Mouse (Mus musculus) cerebellum, adult 9-11 months (tissue): ENCODE measurements around the gene Dbx2.

ENCODE experiments used
- DNase-seq: peaks from one replicate; pipeline ENCODE4 v3.0.0; 2022

Dbx2 gene

GRCm38 (mm10) chr15:95612600-95612999 is 43.2 kb downstream of the Dbx2 start:
- DNase-seq, result no peak

GRCm38 (mm10) chr15:95601179-95601578 is 54.6 kb downstream of the Dbx2 start:
- DNase-seq, result no peak

- DNase-seq, result no peak
Observed at GRCm38 (mm10) chr15:95598630-95599029, 57.1 kb downstream of the Dbx2 start.

DNA sequence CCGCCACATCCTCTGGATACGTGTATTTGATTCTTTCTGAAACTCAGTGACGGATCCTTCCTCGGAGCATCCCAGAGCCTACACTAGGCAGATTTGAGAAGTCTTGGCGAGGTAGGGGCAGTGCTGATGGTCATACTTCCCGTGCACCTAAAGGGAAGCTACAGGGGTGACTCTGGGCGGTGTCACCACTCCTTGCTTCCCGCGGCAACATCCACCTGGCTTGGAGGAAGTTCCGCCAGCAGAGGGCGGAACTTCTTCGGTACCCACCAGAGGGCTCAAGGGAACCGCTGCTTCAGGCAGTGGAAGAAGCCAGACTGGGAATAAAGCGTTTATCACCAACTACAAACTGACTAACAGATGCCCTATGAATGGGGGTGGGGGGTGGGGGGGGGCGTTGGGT is 68.9 kb downstream of the Dbx2 start:
- DNase-seq, result no peak

DNA sequence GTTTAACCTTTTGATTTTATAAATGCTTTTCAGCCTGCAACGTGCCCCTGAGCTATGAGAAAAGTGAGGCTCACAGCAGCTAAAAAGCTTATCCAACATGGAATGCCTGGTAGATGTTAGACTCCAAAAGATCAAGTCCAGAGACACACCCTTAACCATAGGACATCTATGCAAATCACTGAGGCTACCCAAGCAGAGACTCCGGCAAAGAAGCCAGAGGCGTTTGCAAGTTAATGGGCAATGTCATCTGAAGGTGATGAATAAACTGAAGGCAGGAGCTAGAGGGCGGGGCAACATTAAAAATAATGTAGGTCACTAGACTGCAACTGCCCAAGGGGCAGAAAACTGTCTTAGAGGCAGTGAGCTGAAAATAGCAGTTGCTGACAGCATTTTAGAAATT is 70.9 kb downstream of the Dbx2 start:
- no peak for DNase-seq

DNA sequence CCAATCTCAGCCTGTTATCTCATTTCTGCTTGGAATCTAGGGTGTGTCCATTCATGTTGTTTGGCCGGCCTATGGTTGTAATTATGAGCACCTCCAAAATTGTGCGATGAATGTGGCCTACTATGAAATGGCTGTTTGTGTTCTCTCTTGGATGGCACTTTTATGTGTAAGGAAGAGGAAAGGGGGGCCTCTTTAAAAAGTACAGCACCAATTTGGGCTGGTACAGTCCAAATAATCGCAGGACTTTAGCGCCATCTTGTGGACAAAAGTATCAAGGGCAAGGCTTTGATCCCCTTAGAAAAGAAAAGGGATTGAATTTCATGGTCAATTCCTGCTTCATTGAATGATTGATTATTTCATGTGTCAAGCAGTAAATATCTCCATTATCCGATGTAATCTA is 81.1 kb downstream of the Dbx2 start:
- peak; percentile 49 for DNase-seq
